Mouse (Mus musculus) NIH3T3 (cell line): ENCODE results near the gene Phlpp1.
A peak's percentile ranks its signal among the peaks of the same experiment; 100 is the strongest.

Source experiments
- DNase-seq: peaks from one replicate; pipeline ENCODE4 v3.0.0-alpha.2; 2012; ENCODE audit warnings: low read depth

Gene Phlpp1

DNA sequence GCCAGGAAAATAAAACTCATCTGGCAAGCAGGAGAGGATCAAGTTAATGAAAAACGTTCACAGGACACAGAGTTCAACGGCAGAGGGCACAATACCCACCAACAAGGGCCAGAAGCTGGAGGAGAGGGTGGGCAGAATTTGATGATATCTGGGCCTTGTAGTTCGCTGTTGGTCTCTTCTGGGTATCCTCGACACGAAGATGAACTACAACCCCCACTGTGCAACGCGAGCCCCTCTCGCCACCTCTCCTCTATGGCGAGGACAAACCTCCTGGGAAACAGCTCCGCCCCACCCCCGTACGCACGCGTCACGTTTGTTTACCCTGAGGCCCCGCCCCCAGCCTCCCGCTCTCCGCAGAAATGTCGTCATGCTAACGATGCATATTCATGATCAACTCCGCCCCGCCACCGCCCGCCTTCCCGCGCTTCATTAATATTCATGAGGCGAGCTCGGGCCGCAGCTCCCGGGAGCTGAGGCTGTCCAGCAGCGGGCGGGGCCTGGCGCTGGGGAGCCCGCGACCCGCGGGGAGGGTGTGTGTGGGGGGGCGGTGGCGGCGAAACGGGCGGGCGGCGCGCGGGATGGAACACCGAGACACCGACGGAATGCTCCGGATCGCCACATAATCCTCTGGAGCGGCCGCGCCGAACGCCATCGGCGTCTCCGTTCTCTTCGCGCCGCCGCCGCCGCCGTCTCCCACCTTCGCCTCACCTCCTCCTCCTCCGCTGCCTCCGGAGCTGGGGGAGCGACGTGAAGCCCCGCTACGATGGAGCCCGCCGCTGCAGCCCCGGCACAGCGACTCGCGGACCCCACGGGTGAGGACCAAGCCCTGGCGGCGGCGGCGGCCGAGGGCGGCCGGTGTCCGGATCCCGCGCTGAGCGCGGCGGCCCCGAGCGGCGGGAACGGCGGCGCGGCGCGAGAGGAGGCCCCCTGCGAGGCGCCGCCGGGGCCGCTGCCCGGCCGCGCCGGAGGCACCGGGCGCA lies at the start of gene Phlpp1:
Gene Phlpp1 (plus strand): TSS at position 512 of the 980 bp plus-strand sequence.
- peak; percentile 100 for DNase-seq

DNA sequence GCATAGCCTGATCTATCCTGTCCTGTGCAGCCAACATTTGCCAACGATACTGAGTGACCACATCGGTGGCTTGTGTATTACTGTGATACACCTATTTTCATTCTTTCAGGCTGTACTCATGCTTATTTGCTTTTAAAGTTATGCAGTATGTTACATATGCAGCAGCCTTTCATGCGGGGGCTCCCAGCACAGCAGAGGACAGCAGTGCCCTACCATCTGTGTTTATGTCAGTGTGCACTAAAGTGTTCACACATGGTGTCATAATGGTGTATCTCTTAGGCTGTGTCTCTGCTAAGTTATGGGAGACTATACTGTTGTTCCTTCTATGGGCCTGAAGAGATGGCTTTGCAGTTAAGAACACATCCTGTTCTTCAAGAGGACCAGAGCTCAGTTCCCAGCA lies 45.0 kb upstream of the Phlpp1 start:
- no peak for DNase-seq

DNA sequence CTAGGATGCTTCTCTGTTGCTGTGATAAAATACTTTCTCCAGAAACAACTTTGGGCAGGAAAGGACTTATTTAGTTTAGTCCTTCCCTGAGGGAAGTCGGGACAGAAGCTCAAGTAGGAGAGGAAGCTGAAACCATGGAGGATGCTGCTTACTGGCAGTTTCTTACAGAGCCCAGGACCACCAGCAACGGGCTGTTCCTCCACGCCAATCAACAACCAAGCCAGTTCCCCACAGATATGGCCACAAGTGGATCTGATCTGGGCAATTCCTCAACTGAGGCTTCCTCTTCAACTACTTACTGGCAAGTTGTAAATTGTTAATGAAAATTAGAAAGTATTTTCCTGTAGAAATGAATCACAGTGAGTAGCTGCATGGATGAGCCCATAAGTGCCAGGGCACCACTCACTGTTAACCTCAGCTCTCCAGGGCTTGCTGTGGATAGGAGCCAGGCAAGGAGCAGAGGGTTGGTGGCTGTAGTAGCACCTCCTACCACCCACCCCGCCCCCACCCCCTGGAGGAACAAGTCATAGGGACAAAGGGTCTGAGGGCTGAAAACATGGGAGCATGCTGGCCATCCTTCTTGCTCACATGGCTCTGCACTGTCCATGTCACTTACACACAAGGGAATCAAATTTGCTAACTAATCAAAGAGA lies 39.7 kb upstream of the Phlpp1 start:
- no peak for DNase-seq

DNA sequence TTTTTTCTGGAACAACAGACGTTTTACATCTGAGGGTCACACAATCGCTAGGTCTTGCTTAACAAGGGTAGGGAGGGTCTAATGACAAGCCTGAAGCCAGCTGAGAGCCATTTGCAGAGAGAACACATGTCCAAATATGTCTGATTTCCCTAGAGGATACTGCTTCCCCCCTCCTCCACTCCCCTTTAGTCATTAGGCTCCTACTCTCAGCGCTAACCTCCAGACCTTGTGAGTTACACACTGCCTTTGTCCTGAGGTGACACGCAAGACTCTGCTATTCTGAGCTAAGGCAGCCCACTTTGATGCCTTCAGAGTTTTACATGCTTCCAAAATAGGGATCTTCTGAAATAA lies 39.2 kb upstream of the Phlpp1 start:
- DNase-seq, result no peak

GRCm38 (mm10) chr1:106138691-106139090 lies 32.9 kb upstream of the Phlpp1 start:
- DNase-seq, result no peak

- no peak for DNase-seq
Observed at GRCm38 (mm10) chr1:106139137-106139536, 32.4 kb upstream of the Phlpp1 start.

DNA sequence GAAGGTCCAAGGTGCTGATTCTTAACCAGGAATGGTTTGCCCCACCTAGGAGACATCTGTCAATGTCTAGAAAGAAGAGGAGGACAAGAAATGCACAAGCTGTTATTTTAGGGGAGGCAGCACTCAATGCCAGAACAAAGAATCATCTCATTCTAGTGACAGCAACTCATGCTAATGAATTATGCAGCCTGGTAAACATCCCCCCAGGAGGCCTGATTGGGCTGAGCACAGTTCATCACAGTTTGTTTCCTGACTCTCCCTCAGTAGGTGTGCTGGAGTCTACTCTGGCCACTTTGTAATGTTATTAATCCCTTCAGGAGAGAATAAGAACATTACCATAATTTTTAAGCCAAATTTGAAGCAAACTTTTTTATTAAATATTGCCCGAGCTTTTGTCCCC lies 29.5 kb upstream of the Phlpp1 start:
- no peak for DNase-seq

GRCm38 (mm10) chr1:106144534-106144933 lies 27.0 kb upstream of the Phlpp1 start:
- no peak for DNase-seq

- DNase-seq, result no peak
Observed at GRCm38 (mm10) chr1:106145055-106145454, 26.5 kb upstream of the Phlpp1 start.

DNA sequence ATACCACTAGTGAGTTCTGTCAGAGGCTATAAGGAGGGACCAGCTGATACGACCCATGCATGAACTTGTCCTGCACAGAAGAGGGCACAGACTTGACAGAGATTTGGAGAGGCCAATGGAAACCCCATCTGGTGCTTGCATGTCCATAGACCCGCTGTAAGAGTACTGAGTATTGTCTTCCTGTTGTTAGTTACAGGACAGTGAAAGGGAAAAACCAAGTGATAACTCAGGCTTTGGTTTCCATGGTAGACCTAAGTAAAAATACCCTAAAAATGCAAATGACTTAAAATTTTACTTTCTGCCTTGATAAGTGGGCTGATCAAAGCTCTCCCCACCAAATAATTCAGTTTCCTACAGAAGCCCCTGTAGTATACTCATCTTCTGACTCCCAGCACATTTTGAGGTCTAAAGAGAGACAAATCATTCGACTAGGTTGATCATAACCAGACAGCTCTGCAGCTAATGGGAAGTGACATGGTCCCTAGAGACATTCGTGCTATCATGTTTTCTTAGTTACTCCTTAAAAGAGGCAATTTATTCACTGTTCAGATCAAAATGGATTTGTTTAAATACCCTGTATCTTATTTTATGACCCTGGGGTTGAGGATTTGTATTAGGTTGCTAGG lies 25.9 kb upstream of the Phlpp1 start:
- DNase-seq, result no peak

DNA sequence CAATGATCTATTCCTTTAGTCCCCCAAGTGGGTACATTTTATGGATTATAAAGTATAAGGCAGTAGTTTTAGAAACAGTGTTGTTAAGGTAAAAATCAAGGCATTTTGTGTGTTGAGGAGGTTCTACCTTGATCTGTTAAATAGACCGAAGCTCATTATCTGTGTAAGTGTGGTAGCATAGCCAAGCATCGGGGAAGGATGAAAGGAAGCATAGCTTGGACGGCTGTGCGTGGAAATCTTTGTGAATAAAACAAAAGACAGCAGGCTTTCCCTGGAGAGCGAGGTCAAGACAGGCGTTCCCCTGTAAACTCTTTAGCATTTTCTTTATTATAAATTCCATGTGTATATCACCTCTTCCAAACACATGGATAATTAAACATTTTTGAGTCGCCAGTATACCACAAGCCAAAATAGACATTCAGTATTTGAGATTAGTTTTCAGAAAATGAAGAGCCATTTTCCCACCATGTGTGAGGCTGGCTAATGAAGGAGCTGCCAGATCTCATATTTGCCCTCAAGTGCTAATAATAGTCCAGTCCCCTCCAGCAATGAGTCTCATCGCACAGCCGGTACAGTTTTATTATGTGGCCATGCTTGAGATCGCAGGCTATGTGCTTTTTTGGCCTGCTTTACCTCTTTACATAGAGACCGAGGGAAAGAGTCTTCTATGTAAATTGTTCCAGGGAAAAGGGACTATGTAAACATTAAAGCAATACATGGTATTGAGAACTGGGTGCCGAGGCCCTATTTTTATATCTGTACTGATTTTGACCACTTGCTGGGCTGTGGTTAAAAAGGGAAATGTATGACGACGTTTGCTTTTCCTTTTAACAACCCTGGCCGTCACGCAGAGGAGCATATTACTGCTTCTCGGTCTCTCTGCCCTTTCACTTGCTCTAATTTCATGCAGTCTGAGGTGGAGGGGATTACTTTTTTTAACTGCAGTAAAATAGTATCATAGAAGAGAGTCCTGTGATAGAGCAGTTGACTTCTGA lies 22.9 kb upstream of the Phlpp1 start:
- DNase-seq, result no peak

GRCm38 (mm10) chr1:106151846-106152245 lies 19.7 kb upstream of the Phlpp1 start:
- DNase-seq, result peak; percentile 59

DNA sequence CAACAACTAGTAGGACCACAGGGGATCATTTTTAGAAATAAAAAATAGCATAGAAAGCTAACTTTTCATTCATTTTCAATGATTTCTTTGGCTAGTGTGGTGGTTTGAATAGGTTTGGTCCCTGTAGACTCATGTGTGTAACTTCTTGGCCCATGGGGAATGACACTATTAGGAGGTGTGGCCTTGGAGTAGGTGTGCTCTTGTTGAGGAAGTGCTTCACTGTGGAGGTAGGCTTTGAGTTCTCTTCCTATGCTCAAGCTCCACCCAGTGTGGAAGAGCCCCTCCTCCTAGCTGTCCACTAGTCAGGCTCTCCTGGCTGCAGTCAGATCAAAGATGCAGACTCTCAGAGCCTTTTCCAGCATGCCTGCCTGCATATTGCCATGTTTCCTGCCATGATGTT lies 18.8 kb upstream of the Phlpp1 start:
- DNase-seq, result no peak

DNA sequence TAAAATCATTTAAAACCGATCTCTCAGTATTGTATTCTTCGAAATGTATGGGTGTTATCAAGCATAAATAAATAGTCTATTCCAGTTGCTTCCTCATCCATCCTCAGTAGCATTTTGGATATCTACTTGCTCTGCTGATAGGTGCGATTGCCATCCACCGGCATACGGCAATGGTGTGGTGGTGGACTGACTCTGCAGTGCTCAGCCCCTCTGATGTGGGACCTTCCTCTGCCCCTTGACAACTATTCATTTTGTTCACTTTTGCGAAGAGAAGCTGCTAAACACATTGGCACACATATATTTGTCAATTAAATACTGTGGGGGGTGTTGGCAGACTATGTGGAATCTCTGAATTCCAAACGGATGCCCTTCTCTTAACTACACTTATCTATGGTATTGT lies 17.0 kb upstream of the Phlpp1 start:
- DNase-seq, result no peak

GRCm38 (mm10) chr1:106155087-106155567 lies 16.4 kb upstream of the Phlpp1 start:
- DNase-seq, result peak; percentile 33

DNA sequence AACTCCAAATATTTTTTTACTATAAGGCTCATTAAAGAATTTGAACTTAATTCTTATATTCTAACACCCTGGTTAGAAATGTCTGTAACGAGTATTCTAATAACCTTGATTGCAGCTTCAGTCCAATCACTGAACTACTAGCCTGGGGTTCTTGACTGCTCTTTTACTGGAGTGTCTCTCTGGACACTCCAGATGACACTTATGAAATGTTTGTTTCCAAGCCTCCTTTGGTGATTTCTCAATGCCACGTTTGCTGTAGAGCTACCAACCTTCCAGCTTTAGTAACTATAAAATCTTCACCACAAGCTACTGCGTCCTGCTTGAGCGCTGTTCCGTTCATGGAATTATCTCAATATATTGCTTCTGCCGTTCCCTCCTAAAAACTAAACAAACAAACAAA lies 15.8 kb upstream of the Phlpp1 start:
- no peak for DNase-seq

DNA sequence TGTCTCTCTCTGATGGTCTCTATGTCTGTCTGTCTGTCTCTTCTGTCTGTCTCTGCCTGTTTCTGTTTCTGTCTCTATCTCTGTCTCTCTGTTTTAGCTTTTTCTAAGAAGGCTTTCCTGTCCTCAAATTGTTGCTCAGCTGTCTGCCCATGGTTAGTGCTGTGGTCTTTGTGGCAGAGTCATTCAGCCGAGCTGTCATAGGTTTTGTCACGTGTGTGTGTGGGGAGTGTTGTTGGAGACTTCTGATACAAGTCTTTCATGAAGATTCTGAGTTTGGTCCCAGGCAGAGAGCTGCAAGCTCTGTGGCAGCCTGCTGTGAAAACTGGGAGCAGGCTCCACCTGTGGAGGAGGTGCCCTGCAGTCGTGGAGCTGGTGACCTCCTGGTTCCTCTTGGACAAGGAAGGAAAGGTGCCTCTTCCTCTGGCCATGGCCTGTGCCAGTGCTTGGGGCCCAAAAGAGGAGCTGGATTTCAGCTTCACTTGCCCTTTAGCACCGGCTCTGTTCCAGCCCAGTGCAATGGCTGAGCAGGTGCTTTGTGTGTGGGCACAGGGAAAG lies 13.5 kb upstream of the Phlpp1 start:
- no peak for DNase-seq

DNA sequence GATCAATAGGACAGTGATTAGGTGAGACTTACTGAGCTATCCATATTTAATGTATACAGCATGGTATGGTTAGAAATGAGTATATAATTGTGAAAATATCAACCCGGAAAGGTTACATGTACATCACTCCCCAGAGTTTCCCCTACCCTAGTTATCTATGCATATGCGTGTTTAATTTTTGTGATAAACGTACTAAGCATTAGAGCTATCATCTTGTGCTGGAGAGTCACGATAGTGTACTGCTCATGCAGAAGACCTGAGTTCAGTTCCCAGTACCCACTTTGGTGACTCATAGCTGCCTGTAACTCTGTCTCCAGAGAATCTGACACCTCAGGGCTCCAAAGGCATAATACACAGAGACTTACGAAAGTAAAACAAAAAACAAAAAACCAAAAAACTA lies 11.9 kb upstream of the Phlpp1 start:
- no peak for DNase-seq

DNA sequence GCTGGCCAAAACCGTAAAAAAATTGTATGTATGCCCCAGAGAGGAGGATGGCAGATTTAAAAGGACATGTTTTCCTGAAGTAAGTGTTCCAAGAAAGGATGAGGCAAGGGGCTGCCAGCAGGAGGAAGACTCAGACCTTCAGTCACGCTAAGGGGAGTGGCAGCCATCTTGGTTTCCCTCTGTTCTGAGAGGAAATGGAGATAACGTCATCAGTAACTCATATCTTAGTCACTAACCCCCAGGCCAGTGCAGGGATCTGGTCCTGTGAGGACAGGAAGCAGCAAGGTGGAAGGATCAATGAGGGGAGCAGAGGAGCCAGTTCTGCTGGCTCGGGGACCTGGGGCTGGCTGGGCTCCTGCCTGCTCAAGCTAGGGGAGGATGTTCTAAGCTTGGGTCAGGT lies 10.6 kb upstream of the Phlpp1 start:
- no peak for DNase-seq

GRCm38 (mm10) chr1:106162581-106162980 lies 9.0 kb upstream of the Phlpp1 start:
- DNase-seq, result no peak

- no peak for DNase-seq
Observed at GRCm38 (mm10) chr1:106163401-106163800, 8.2 kb upstream of the Phlpp1 start.
